Mouse (Mus musculus): Measurements from ENCODE around the gene Lrmda.

DNA sequence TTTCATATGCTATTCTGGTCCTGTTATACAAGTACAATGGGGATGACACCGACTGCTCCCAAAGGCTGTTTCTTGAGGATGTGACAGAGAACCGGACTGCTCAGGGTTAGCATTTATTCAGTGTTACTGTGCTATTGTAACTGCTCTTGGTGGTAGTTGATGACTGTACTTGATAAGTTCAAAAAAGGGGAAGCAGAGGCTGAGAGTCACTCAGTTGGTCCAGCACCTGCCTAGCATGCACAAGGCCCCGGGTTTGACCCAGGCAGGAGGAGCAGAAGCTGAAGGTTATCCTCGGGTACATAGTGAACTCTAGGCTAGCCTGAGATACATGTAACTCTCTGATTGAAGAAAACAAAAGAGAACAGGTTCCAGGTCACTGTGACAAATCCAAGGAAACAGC, 4.0 kb downstream of the Lrmda start:
- no peak for TF ChIP-seq POLR2A (IDR thresholded peaks at IDR 0.05; ENCODE audit: borderline replicate concordance, extremely low read depth, insufficient read depth, insufficient read length, poor library complexity, severe bottlenecking)
- TF ChIP-seq CTCF (IDR thresholded peaks at IDR 0.05; ENCODE audit: borderline replicate concordance, extremely low read depth, insufficient read depth, insufficient read length), result no peak
